Mouse (Mus musculus): ENCODE results near the gene Slc9a3r2.

Slc9a3r2 gene

DNA sequence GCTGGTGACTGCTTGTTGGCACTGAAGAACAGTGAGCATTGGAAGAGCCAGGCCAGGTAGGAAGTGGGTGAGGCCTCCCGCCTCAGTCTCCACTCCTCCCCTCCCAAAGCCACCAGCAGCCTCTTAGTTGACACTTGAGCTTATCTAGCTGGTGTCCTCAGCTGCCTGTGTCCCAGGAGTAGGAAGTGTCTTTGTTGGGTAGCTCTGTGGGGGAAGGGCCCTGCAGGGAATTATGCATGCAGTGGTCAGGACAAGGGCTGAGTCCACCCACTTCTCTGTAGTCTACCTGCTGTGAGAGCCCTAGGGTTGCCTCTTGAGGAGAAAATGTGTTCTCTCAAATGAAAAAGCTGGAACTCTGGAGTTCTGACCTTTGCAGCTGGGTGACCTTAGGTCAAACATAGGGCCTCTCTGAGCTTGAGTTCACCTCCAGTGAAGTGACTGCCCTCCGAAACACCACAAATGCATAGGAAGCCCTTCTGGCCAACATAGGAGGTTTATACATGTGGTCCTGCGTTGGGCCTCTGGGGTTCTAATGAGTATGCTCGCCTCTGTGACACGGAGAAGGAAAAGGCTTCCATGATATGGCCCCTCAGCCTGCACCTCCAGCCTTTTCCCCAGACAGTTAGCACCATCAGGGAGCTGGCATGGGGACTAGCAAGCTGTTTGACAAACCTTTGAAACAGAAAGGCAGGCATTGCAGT is 13.2 kb downstream of the Slc9a3r2 start:
- no peak for DNase-seq (ENCODE audit: low spot score)

DNA sequence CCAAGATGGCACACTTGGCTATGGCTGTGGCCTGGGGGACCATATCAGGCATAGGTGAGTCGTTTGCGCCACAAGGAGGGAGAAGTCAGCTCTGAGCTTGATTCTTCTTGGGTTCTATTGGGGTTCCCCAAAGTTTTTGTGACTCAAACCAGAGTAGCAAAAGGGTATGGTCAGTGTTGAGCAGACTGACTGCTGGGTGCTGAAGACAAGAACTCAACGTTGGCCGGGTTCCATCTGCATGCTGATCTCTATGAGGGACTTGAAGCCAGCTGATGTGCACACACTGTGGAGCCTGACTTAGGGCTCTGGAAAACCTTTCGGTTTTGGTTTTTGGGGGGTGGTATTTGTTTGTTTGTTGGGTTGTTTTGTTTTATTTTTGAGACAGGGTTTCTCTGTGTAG is 14.4 kb downstream of the Slc9a3r2 start:
- DNase-seq (ENCODE audit: low spot score) = no peak

DNA sequence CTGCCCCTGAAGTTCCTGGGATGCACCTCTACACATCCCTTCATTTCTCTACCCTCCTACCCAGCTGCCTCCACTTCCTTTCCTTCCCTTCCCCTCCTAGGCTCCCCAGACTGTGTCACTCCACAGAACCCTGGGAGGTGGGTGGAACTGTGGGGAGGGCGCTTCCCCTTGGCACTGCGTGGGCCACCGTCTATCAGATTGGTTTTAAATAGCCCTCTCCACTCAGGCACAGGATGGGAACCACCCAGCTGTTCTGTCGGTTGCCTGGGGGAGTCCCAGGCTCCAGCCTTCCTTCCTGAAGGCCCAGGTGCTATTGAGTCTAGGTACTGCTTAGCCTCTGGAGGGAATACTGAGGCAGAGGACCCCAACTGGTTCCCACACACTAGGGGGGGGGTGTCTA is 15.1 kb downstream of the Slc9a3r2 start:
- DNase-seq (ENCODE audit: low spot score) = no peak

DNA sequence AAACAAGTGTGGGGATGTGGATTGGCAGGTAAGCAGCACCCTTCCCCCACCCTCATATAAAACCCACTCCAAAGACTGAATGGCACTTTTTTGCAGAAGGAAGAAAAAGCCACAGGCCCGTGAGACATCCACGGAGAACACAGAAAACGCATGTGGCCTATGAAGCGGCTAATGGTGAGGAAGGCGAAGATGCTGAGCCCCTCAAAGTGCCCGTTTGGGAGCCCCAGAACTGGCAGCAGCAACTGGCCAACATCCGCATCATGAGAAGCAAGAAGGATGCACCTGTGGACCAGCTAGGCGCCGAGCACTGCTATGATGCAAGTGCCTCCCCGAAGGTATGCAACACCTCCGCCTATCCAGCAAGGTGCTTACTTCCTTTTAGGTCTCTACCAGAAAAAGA is 16.3 kb downstream of the Slc9a3r2 start:
- no peak for DNase-seq (ENCODE audit: low spot score)

DNA sequence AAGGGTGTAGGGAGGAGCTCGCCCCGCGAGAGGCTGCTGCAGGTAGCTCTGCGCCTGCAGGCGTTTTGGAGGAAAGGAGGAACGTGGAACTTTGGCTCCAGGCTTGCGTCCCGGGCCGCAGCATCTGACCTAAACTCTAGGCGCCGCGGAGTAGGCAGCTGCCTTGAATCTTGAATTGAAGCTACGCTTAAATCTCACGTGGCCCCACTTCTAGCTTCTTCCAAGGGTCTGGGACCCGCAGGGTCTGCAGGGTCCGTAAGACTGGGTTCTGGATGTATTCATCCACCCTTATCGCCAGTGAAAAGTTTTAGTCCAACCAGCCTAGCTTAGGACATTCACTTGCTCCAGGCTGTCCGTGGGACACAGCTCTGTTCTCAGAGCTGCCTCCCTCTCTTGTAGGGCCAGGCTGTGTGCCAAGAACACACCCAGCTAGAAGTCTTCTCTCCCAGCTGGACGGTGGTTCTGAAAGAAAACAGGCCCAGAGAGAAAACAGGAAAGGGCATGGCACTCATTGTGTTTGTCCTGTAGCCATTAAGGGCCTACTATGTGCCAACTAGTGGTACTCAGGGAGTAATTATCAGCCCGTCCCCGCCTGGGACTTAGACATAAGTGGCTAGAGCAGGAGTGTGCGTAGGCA is 17.2 kb downstream of the Slc9a3r2 start:
- peak; percentile 90 for DNase-seq (ENCODE audit: low spot score)

DNA sequence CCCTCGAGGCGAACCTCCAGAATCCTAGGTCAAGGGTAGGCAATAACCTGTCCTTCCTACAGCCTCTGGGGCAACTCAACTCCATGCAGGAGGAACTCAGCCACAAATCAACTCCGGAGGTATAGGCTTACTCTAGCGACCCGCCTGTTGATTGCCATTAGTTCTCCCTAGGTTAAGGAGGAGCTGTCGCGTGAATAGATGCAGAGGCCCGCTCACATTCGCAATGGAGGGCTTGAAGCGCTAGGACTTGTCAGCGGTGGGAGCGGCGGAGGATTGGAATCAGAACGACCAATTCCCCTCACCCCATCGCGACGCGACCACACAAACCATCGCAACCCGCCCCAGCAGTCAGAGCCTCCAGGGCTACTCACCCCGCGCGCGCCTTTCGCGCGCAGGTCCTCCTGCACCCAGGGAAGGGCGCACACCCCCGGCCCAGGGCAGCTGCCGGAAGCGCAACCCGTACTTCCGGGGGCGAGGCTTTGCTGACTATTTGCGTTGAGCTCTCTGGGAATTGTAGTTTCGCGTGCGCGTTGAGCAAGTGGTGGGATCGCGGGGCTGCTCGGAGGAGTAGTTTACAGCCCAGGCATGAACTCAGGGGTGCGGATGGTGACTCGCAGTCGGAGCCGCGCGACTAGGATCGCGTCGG is 17.8 kb downstream of the Slc9a3r2 start, which contains the start of the genes Tsc2 and Nthl1:
Gene Tsc2 (minus strand): TSS at position 464 of the 646 bp plus-strand sequence.
Gene Nthl1 (plus strand): TSS at position 514 of the 646 bp plus-strand sequence.
- peak; percentile 84 for DNase-seq (ENCODE audit: low spot score)

DNA sequence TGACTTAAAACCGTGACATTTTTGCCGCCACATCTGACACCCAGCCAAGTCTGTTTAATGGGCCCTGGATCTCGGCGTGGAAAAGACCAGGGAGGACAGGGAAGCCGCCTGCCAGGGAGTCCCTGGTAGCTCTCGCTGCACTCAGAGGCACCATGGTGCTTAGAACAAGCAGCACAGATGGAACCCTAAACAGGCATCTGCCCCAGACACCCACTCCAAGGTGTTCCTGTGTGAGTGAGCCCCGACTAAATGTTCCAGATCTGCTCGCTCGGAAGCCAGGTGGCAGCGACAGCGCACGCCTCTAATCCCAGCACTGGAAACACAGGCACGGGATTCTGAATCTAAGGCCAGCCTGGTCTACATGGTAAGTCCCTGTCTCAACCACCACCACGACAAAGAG is 20.1 kb downstream of the Slc9a3r2 start:
- no peak for DNase-seq (ENCODE audit: low spot score)

DNA sequence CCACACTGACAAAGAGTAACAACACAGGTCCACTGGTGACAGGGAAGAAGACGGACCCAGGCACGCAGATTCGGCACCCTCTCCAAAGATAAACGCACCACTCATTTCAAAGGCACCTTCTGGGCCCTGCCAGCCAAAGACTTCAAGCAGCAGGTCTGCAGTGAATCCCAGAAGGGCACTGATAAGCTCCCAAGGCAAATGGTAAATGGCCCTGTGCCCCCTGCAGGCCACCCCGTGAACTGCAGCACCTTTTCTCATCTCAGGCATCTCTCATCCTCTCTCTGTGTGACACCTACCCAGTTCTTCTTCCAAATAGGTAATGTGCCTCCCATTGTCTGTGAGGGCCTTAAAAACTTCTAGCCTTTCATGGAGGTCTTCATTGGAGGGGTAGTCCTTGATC is 21.5 kb downstream of the Slc9a3r2 start:
- peak; percentile 75 for DNase-seq (ENCODE audit: low spot score)

DNA sequence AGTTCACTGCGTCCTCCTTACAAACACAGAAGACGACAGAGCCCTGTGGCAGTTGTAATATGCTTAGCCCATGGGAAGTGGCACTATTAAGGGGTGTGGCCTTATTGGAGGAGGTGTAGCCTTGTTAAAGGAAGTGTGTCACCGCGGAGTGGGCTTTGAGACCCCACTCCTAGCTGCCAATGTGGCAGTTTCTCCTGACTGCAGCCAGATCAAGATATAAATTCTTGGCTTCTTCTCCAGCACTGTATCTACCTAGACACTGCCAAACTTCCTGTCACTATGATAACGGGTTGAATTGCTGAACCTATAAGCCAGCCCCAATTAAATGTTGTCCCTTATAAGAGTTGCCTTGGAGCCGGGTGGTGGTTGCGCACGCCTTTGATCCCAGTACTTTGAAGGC is 24.7 kb downstream of the Slc9a3r2 start:
- no peak for DNase-seq (ENCODE audit: low spot score)

DNA sequence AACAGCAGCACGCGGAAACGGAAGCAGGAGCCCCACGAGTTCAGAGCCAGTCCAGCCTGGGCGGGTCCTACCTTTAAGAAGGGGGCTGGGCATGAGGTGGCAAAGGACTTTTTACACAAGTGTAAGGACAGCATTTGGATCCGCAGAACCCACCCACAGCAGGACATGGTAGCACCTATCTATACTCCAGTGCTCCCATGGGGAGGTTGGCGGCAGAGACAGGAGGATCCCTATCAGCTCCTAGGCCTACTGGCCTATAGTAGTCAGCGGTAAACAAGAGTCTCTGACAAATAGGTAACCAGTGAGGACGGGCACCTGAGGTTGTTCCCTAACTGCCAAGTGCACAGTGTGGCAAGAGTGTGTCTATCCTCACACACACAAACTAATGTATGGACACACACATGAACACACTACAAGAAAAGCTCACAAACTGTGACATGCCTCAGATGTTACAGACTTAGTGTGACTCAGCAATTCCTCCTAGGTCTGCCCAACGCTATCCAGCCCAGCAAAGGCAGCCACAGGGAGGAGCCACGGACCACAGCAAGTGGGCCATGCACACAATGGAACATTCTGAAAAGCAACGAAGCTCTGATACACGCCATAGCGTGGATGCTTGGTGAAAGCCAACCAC is 32.4 kb downstream of the Slc9a3r2 start:
- DNase-seq (ENCODE audit: low spot score) = no peak

DNA sequence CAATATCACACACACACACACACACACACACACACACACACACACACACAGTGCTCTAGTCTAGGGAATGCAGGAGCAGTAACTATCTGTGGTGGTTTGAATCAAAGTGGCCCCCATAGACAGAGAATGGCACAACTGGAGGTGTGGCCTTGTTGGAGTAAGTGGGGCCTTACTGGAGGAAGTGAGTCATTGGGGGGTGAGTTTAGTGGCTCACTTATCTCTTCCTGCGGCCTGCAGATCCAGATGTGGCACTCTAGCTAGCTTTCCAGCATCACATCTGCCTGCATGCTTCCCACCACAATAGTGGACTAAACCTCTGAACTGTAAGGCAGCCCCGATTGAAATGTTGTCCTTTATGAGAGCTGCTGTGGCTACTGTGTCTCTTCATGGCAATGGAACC is 39.4 kb downstream of the Slc9a3r2 start:
- no peak for DNase-seq (ENCODE audit: low spot score)

DNA sequence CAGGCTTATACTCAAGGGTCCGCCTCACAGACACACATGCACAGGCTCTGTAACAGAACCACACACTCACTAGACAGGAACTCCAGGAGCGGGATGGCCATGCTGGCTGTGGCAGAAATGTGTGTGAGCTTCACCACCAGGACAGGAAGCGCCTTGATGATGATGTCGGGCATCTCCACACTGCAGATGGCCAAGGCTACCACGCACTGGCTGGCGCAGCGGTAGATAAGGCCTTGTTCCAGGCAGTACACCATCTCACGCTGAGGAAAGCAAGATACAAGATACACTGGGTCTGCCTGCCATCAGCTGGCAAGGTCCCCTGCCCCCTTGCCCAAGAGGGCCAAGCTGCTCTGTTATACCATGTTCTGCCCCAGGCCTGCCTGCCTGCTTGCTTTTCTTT is 41.3 kb downstream of the Slc9a3r2 start:
- no peak for DNase-seq (ENCODE audit: low spot score)

DNA sequence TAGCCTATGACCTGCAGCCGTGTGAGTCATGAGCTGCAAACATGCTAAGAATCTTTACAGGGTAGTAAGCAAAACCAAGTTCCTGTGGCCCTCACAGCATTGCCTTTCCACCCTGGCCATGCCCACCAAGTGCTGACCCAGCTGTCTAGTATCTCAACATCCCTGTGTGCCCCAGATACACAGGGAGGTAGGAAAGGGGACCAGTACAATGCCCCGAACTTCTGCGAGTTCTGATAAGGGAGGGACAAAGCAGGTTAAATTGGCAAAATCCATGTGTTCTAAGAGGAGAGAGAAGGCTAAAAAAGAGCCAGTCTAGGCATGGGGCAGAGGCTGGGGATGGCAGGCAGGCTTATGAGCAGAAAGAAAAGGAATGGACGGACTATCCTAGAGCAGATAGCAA is 41.8 kb downstream of the Slc9a3r2 start:
- no peak for DNase-seq (ENCODE audit: low spot score)

DNA sequence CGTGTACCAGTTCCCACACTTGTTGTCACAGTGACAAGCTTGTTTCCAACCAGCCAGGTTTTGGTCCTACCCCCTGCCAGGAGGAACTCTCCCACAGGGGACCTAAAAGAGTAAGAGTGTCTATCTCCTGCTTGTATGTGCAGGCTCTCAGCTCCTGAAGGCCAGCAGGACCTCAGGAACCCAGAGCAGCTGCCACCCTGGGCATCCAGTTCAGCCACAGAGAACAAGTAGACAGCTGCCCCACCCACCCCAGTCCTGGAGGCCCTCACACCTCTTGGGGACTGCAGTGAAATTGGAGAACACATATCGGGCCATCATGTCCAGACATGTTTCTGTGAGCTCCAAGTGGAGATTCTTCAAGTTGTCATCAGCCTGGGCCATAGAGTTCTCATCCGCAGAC is 45.6 kb downstream of the Slc9a3r2 start:
- no peak for DNase-seq (ENCODE audit: low spot score)

DNA sequence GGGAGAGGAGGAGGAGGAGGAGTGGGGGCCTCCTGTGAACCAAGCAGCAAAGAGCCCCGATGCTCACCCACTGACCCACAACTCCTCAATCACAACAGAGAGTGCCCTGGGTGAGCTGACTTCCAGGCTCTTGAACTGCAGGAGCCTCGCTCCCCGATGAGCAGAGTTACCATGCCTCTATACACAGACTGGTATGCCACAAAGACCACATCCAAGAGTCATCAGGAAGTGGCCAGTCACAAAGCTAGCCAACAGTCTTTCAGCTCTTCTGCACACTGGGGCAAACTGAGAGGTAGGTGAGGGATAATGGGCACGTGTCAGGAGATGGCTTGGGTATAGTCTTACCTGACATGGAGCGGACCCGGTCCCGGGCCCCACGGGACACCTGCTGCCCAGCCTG is 46.2 kb downstream of the Slc9a3r2 start:
- DNase-seq (ENCODE audit: low spot score) = no peak

DNA sequence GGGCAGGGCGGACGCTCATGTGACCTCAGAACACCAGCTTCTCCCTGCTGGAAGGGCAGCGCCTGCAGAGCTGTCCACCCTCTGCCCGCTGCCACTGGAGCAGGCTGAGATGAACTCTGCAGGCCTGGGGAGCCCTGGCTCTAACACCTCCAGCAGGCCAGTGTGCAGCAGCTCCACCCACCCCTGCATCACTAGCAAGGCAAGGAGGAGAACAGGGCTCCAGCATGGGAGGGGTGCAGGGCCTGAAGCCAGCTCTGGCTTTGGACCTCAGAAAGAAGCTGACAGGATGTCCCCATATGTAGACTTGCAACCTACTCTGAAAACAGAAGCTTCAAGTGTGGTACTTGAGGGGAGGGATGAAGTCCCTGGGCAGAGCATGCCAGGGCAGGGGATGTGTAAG is 49.6 kb downstream of the Slc9a3r2 start:
- no peak for DNase-seq (ENCODE audit: low spot score)

DNA sequence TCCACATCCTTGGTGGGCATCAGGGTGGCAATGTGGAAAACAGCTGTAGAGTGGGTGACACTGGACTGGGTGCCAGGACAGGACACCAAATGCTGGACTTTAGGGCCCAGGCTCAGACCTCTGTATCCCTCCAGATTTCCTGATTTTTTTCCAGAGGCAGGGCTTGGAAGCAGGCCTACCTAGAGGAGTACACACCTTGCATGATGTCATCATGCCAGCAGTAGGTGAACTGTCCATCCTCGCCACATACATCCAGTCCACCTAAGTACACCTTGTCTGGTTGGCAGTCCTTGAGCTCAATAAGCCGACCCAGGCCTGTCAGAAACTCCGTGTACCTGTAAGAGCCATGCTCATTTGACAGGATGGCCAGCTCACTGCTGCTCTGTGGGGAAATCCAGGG is 52.1 kb downstream of the Slc9a3r2 start:
- DNase-seq (ENCODE audit: low spot score) = no peak

DNA sequence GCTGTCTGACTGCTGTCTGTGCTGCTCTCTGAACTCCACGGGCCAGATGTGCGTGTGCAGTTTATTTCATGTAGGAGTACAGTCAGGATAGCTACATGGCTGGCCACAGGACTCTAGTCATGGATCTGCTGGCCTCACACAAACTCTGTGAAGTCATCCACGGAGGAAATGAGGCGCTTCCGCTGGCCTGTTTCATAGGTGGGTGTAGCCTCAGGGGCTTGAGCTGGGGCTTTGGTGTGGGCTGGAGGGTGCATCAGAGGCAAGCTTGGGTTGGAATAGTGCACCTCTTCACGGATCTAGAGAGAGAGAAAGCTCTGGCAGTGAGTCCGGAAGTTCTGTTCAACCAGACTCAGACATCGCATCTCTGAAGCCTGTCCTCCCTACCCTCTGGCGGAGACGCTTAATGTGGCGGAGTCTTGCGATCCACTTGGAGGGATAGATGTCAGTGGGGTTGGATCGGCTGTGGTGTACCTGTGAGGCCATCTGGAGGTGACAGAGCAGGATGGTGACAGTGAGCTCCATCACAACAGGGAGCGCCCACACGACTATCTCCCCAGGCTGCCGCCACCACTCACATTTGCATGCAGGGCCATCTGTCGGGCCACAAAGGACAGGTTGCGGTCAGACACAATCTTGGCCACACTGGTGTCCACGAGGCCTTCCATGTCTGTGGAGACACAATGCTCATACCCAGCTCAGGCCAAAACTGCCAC is 53.5 kb downstream of the Slc9a3r2 start:
- DNase-seq (ENCODE audit: low spot score) = no peak

DNA sequence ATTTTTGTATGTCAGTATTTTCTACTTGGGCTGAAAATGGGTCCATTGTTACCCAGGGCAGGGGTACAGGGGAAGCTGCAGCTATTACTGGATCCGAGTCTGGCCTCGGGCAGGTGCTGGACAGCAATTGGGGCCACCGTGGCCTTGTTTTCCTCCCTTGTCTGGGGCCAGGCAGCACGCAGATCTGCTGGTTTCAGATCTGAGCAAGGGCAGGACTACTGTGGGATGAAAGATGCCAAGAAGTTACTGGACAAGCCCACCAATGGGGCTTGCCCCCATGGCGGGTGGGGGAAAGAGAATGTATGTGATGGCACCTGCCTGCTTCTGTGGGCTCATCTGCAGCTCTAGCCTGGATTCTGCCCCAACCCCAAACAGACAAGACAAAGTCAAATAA is 54.1 kb downstream of the Slc9a3r2 start:
- DNase-seq (ENCODE audit: low spot score) = no peak

DNA sequence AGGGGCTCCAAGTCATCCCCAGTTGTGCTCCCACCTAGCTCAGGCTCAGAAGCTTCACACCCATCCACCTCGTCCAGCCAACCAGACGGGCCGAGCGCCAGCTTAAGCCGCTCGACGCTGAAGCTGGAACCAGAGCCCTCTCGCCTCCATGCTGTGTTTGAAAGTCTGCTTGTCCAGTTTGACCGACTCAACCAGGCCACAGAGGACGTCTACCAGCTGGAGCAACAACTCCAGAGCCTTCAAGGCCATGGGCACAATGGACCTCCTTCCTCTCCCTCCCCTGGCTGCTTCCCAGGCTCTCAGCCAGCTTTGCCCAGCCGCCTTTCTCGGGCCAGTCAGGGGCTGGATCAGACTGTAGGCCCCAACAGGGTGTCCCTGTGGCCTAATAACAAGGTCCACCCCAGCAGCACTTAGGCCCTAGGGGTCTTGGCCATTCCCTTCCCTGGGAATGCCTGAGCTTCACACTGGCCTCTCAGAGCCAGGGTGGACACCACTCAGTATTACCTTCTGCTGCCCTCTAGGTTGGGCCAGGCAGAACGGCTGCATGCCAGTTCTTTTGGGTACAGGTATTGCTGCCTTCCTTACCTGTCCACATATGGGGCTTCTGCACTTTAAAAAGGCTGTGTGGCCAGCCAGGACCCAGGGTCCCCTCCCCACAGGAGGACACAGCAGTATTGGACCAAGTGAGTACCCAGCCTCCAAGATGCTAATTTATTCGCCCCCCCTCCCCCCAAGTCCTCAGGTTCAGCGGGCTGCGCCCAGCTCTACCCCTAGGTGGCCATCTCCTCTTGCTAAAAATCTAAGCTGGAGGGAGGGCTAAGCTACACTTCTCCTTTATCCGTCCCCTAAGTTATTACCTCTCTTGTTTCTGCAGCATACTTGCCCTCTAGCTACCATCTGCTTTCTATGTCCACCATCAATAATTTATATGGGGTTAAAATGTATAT is 54.7 kb downstream of the Slc9a3r2 start:
- no peak for DNase-seq (ENCODE audit: low spot score)

All from adipocyte (in vitro differentiated cells).